Mouse (Mus musculus) brown adipose tissue, adult 24 weeks (tissue): ENCODE data around the gene Kcnq5. TPM values are rescaled to one million over a fixed set of nuclear protein-coding genes. Genes with fewer than 3 reads are reported as not detected.
"Not testable (repeated sequence)": the region's sequence is repeated elsewhere in the genome, so short reads cannot be mapped to it uniquely, and the experiment has no call there.

Experiments
- H3K27ac ChIP-seq: fragments of 200-500 bp; replicated peaks from 2 replicates; pipeline ENCODE4 v1.5.1; 2012; ENCODE audit warnings: low read depth, mild to moderate bottlenecking, low read length
- H3K4me1 ChIP-seq: fragments of 200-500 bp; 2 replicates; pipeline ENCODE4 v1.6.1; 2012; ENCODE audit warnings: low read length, mixed read lengths; ENCODE audit not compliant: control insufficient read depth, insufficient read depth, insufficient read length
- H3K4me3 ChIP-seq: fragments of 200-500 bp; 2 replicates; pipeline ENCODE4 v1.5.1; 2012; ENCODE audit warnings: low read depth, mild to moderate bottlenecking, low read length, moderate library complexity; ENCODE audit not compliant: insufficient read depth
- polyA plus RNA-seq: library from polyadenylated mRNA; stranded (reverse); fragments of >200 nt; gene quantifications from 2 replicates; pipeline ENCODE4 v1.2.4, GENCODE M21; 2012; ENCODE audit not compliant: missing spikeins, insufficient read depth, insufficient read length

Gene Kcnq5
- polyA plus RNA-seq, 1 experiment: 0.48 TPM

DNA sequence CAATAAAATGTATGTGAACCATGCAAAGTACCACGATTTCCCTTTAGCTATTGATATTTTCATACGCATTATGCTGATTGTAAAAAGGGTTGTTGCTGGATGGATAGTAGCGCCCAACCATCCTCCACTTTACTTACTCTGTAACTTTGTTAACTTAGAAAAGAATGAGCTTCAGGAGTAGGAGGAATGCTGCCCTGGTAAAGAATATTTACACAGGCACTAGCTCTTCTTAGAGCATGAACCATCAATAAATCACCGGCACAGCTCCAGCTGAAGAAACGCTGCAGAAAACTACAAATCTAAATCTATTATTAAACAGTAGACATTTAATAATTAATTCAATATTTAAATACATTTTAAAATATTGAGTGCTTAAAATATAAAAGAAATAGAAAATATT, 184.2 kb downstream of the Kcnq5 start:
- H3K27ac ChIP-seq: no peak overlapping the region
- no peaks in the 10 kb centered on the region for H3K4me1 ChIP-seq
- no peak overlapping the region for H3K4me3 ChIP-seq

DNA sequence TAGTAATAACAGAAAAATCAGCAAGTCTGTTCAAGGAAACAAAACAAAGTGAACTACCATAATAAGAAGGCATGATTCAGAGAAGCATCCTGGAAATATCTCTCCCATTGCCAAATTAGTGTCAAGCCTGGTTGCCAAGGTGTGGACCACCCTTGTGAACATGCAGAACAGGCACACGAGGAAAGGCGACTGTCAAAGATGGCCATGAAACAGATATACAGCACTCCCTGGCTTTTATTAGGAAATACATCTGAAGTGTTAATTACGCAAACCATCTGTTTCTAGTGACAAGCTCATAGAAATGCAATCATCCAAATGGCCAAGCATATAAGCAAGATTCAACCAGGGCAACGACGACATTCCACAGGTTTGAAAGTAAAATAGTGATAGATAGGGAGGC, 187.8 kb downstream of the Kcnq5 start:
- no peak overlapping the region for H3K27ac ChIP-seq
- H3K4me3 ChIP-seq: no peak overlapping the region
- no peaks in the 10 kb centered on the region for H3K4me1 ChIP-seq

DNA sequence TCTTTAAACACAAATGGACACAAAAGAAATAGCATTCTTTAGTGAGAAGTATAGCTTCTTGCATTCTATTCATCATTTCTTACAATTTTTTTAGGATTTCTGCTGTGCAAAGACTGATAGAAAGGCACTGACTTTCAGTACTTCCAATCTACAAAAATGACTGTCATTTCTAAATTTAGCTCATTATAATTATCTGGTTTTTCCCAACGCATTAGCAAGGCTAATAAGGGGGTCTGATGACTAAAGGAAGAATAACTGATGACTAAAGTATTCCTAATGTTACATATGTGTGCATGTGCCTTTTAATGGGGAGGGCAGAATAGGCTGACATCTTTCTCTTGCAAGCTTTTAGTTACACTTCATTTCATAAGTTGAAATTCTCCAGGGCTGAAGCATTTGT, 191.2 kb downstream of the Kcnq5 start:
- Histone ChIP-seq H3K27ac (no peak overlapping the region), H3K4me1 (no peaks in the 10 kb centered on the region), H3K4me3 (no peak overlapping the region)

DNA sequence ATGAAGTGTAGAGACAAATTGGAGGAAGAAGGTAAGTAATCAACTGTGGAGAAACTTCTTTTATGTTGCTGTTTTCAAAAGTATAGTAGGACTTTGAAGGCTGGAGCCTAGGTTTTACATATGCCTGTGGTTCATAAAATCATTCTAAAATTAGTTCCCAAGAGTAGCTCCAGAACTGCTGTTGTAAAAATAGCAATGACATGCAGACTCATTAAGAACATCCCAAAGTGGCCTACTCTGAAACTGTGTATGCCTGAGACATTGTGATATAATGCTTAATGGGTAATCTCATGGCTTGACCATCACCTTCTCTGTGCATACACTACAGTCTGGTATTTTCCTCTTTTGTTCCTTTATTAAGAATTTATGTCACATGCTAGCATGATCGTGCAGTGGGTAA, 212.4 kb downstream of the Kcnq5 start:
- no peak overlapping the region for H3K4me3 ChIP-seq
- no peaks in the 10 kb centered on the region for H3K4me1 ChIP-seq
- no peak overlapping the region for H3K27ac ChIP-seq

GRCm38 (mm10) chr1:21729131-21729530, 232.6 kb downstream of the Kcnq5 start:
- no peak overlapping the region for H3K4me3 ChIP-seq
- H3K27ac ChIP-seq: no peak overlapping the region
- no peaks in the 10 kb centered on the region for H3K4me1 ChIP-seq

GRCm38 (mm10) chr1:21723231-21723630, 238.5 kb downstream of the Kcnq5 start:
- not testable (repeated sequence) for H3K27ac ChIP-seq, H3K4me3 ChIP-seq, H3K4me1 ChIP-seq

GRCm38 (mm10) chr1:21721246-21721645, 240.5 kb downstream of the Kcnq5 start:
- no peak overlapping the region for H3K27ac ChIP-seq
- no peaks in the 10 kb centered on the region for H3K4me1 ChIP-seq
- no peak overlapping the region for H3K4me3 ChIP-seq

- Histone ChIP-seq H3K27ac (no peak overlapping the region), H3K4me3 (no peak overlapping the region), H3K4me1 (no peaks in the 10 kb centered on the region)
Observed at GRCm38 (mm10) chr1:21714816-21715215, 246.9 kb downstream of the Kcnq5 start.

DNA sequence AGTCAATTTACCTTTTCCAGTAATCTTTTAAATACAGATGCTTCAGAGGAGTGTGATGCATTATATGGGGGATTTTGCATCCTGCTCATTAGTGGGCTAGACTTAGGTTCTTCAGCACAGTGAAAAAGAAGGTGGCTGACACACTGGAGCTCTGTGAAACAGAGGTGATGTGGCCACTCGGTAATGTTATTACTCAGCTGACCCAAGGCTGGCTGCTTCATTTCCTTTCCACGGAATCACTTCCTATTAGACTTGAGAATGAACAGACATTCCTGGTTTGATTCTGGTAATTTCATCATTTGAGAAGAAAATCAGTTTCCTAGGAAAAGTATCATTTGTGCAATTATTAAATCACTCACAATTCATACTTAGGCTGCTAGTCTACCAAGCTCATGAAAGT, 249.0 kb downstream of the Kcnq5 start:
- no peak overlapping the region for H3K27ac ChIP-seq
- H3K4me3 ChIP-seq: no peak overlapping the region
- no peaks in the 10 kb centered on the region for H3K4me1 ChIP-seq

DNA sequence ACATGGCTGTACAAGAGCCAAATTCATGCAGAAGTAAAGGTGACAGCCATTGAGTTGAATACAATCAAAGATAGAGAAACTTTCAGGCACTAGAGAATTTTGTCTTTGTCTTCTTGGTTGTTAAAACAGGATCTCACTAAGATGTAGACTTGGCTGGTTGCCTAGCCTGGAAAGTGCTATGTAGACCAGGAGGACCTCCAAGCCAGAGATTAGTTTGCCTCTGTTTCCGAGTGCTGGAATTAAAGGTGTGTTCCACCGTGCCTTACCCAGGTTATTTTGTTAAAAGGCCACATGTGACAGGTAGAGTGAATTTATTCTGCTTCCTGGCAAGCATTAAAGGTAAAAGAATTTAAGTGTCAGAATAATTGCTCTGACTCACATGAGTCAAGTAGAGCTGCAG, 271.3 kb downstream of the Kcnq5 start:
- H3K27ac ChIP-seq: no peak overlapping the region
- H3K4me1 ChIP-seq: no peaks in the 10 kb centered on the region
- no peak overlapping the region for H3K4me3 ChIP-seq

DNA sequence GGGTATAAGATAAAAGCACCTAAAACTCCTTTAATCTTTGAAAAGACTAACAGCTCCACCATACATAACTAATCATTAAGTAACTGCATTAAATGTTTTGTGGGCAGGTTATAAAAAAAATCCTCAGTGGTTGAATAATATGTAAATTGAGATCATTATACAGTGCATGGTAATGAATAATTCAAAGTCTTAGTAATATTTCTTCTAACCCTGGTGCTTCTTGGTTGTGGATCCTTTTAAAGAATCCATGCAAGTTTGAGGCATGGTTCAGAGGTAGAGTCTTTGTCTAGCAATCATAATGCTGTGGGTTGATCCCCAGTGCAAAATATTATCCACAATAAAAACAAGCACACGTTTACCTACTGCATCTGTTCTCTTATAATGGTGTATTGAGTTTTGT, 272.8 kb downstream of the Kcnq5 start:
- Histone ChIP-seq H3K4me1 (no peaks in the 10 kb centered on the region), H3K4me3 (no peak overlapping the region), H3K27ac (no peak overlapping the region)

- Histone ChIP-seq H3K27ac (no peak overlapping the region), H3K4me1 (no peaks in the 10 kb centered on the region), H3K4me3 (no peak overlapping the region)
Observed at GRCm38 (mm10) chr1:21684444-21684843, 277.3 kb downstream of the Kcnq5 start.

GRCm38 (mm10) chr1:21676805-21677204, 284.9 kb downstream of the Kcnq5 start:
- Histone ChIP-seq H3K4me3 (no peak overlapping the region), H3K27ac (no peak overlapping the region), H3K4me1 (no peaks in the 10 kb centered on the region)

DNA sequence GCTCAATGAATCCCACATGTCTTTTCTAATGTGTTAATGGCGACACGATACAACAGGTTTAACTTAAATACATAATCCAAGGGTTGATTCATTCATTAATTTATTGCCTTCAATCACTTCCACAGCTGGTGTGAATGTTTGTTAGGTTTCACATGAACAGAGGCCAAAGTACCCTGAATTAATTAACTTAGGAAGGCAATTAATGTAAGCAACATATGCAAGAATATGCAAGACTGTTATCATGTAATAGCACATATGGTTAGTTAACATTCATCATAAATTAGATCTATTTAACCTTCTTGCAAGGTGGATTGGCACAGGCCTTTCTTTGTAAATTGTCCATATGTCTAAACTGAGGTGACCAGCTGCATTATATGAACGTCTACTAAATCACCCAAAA, 300.9 kb downstream of the Kcnq5 start:
- H3K27ac ChIP-seq: no peak overlapping the region
- H3K4me1 ChIP-seq: no peaks in the 10 kb centered on the region
- no peak overlapping the region for H3K4me3 ChIP-seq

- H3K4me3 ChIP-seq: no peak overlapping the region
- H3K27ac ChIP-seq: no peak overlapping the region
- no peaks in the 10 kb centered on the region for H3K4me1 ChIP-seq
Observed at GRCm38 (mm10) chr1:21650820-21651219, 310.9 kb downstream of the Kcnq5 start.

GRCm38 (mm10) chr1:21635406-21635805, 326.3 kb downstream of the Kcnq5 start:
- Histone ChIP-seq H3K4me3 (no peak overlapping the region), H3K27ac (no peak overlapping the region), H3K4me1 (no peaks in the 10 kb centered on the region)

DNA sequence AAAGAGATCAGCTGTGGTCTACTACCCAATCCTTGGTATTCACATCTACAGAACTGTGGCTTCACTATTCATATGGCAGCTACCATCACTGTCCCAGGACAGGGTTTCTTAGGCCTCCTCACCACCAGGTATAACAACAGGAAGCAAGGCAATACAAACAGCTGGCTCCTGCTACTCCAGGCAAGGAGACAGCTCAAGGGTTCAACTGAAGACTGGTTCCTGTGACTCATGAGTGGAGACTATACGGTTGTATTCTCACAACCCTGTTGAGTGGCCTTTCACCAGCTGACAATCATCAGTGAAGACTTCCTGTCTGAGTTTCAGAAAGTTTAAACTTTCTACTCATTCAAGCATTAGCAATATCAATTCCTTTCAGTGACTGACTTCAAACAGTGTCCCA, 327.7 kb downstream of the Kcnq5 start:
- Histone ChIP-seq H3K4me3 (no peak overlapping the region), H3K27ac (no peak overlapping the region), H3K4me1 (no peaks in the 10 kb centered on the region)
